Mouse (Mus musculus) G1E (cell line): Measurements from ENCODE around the gene Serinc5. TPM values are rescaled to one million over a fixed set of nuclear protein-coding genes. Genes with fewer than 3 reads are reported as not detected.

Experiments
- ATAC-seq: 2 replicates; pipeline ENCODE4 v1.8.0; 2016; ENCODE audit warnings: mild to moderate bottlenecking; ENCODE audit not compliant: insufficient number of reproducible peaks, poor library complexity, low FRiP score, severe bottlenecking; ENCODE audit errors: extremely low read depth
- DNase-seq: peaks from one replicate; pipeline ENCODE4 v3.0.0; 2012; ENCODE audit warnings: low spot score
- H3K27me3 ChIP-seq: 2 replicates; pipeline ENCODE4 v1.6.1; 2012; ENCODE audit warnings: mild to moderate bottlenecking, low read length, inconsistent platforms; ENCODE audit not compliant: insufficient read depth
- H3K36me3 ChIP-seq: replicated peaks from 2 replicates; pipeline ENCODE3; 2012; ENCODE audit warnings: mild to moderate bottlenecking, inconsistent platforms
- H3K4me1 ChIP-seq: 2 replicates; pipeline ENCODE4 v1.6.1; 2012; ENCODE audit warnings: low read depth, low read length, inconsistent platforms, mixed read lengths; ENCODE audit not compliant: insufficient read depth
- H3K4me3 ChIP-seq: 2 replicates; pipeline ENCODE4 v1.5.1; 2012; ENCODE audit warnings: low read depth, mild to moderate bottlenecking, inconsistent platforms, low read length, moderate library complexity, mixed read lengths
- H3K9me3 ChIP-seq: replicated peaks from 2 replicates; pipeline ENCODE4 v1.6.1; 2012; ENCODE audit warnings: inconsistent platforms
- CTCF ChIP-seq: IDR thresholded peaks from 2 replicates; pipeline ENCODE4 v1.5.1; 2012; ENCODE audit warnings: low read depth, low read length, inconsistent platforms, mixed read lengths
- GATA1 ChIP-seq: IDR thresholded peaks from 2 replicates; pipeline ENCODE4 v1.6.1; 2012; ENCODE audit warnings: borderline replicate concordance, low read length, inconsistent platforms, mixed read lengths
- GATA2 ChIP-seq: IDR thresholded peaks from 2 replicates; pipeline ENCODE4 v1.6.1; 2012; ENCODE audit warnings: low read depth, low read length, inconsistent platforms, borderline replicate concordance
- POLR2AphosphoS5 ChIP-seq: IDR thresholded peaks from 2 replicates; pipeline ENCODE4 v1.6.1; 2012; ENCODE audit warnings: low read depth, low read length, inconsistent platforms; ENCODE audit not compliant: insufficient replicate concordance
- TAL1 ChIP-seq: conservative IDR thresholded peaks from 2 replicates; pipeline ENCODE4 v1.6.1; 2012; ENCODE audit warnings: low read depth, low read length, inconsistent platforms, mixed read lengths
- polyA plus RNA-seq: library from polyadenylated mRNA; stranded (reverse); fragments of >175 nt; gene quantifications from 2 replicates; pipeline ENCODE4 v1.2.3, GENCODE M21; 2012
- total RNA-seq, 2 experiments: library from RNA; stranded (forward) in 1 of 2; stranded (reverse) in 1 of 2; fragments of 200-1000 nt in 1 of 2; fragments of >200 nt in 1 of 2; fragmentation: Nextera tagmentation in 1 of 2; gene quantifications; 2 replicates each; pipeline ENCODE4 v1.2.3; 2014 to 2017

Gene Serinc5
- total and polyA plus RNA-seq, 3 experiments, result 7.1 to 43.2 (median 13.2) TPM

DNA sequence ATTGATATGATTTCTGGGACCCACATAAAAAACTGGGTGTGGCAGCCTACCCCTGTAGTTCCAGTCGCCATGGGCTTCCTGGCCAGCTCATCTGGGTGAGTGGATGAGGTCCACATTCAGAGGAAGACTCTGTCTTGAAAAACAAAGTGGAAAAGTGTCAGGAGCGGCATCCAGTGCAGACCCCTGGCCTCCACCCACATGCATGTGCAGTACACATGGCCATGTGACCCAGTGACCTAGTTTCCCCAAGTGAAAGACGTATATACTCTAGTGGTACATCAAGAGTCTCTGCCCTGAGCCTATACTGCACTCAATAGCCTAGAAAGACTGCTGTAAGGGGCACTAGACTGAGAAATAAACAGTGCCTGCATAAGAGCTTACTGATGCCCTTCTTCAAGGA is 48.7 kb downstream of the Serinc5 start:
- Histone ChIP-seq H3K4me3 (no peak overlapping the region), H3K36me3 (peaks cover 26% of the 10 kb centered on the region), H3K4me1 (no peaks in the 10 kb centered on the region), H3K27me3 (no peaks in the 10 kb centered on the region), H3K9me3 (no peaks in the 10 kb centered on the region)
- DNase-seq (no peak), ATAC-seq (no peak)
- TF ChIP-seq GATA2 (no peak), GATA1 (no peak), CTCF (no peak), TAL1 (no peak), POLR2AphosphoS5 (no peak)

DNA sequence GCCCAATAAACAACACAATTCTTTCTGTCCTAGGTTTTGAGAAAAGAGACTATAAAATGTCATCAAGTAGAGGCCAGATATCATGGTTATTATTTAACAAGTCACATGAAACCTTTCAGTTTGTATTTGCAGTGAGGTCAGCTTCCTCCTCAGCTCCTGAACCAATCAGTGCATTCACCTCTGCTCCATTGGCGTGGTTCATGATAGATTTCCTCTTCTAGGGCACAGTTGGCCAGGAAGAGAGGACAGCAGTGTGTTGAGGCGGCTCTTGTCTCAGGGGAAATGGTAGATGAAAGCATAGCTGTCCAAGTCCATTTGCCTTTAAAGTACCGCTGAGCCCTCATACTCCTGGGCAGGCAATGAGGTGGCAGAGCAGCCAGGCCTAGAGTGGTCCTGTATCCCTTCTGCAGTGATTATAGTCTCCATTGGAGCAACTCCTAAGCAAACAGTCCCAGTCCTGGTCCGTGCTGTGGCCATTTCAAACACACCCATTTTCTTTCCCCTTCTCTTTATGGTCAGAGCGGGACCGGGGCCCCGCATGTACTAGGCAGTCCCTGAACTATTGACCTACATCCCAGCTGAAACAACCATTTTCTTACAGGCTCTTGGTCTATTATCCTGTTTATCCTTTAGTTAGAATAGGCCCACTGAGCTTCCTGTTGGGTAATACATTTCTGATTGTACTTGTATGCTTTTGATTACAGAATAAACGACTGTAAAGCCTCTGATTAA is 51.8 kb downstream of the Serinc5 start:
- no peak for TF ChIP-seq GATA1
- no peak for TF ChIP-seq GATA2
- TF ChIP-seq CTCF, result no peak
- TF ChIP-seq TAL1, result no peak
- TF ChIP-seq POLR2AphosphoS5, result no peak
- no peak for DNase-seq
- no peak for ATAC-seq
- H3K4me3 ChIP-seq, result no peak overlapping the region
- H3K4me1 ChIP-seq, result no peaks in the 10 kb centered on the region
- H3K9me3 ChIP-seq, result no peaks in the 10 kb centered on the region
- H3K27me3 ChIP-seq, result no peaks in the 10 kb centered on the region
- H3K36me3 ChIP-seq, result peaks cover 46% of the 10 kb centered on the region

DNA sequence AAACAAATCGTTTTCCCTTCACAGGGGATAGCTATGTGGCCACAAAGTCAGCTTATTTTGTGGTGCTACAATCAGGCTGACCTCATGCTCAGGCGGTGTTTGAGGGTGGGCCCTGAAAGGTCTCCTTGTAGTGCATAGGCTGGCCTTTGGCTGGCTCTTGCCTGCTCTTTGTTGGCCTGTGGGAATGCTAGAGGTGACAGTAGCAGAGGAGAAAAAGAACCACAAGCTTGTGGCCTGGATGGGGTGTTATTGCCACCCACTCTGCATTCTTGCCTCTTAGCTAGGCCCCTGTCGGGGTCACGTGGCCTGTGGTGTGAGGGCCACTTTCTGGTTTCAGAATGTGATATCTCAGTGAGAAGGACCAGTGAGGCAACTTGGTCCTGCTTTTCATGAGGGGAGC is 54.1 kb downstream of the Serinc5 start:
- H3K4me3 ChIP-seq, result no peak overlapping the region
- H3K36me3 ChIP-seq, result peaks cover 46% of the 10 kb centered on the region
- no peak for DNase-seq

DNA sequence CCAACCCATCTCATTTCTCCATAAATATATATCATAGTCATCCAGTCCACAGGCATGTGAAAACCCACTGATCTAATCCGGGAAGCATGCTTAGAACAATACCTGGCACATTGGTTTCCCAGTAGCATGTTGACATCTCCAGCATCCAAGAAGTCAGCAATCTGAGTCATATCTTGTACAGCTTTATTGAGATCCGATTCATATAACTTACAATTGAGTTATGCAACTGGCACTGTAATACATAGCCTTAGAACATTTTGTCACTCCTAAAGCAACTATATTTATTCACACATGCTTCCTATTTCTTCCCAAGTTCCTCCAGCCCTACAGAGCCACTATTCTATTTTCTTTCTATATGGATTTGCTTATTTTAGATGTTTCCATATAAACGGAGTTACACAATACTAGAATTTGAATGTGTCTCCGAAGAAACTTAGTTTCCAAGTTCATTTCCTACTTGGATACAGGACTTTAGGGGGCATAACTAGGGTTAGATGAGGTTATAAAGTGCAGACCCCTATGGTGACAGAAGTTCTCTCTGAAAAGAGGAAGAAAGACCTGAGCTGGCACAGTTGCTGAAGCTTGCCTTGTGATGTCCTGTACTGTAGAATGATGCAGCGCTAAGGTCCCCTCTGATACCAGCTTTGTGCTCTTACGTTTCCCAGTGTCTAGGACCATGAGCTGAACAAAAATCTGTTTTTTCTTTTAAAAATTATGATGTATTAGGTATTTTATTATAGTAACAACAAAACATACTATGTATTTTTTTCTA is 57.5 kb downstream of the Serinc5 start:
- Histone ChIP-seq H3K4me3 (no peak overlapping the region), H3K4me1 (no peaks in the 10 kb centered on the region), H3K27me3 (no peaks in the 10 kb centered on the region), H3K36me3 (peaks cover 26% of the 10 kb centered on the region), H3K9me3 (no peaks in the 10 kb centered on the region)
- ATAC-seq, result no peak
- no peak for TF ChIP-seq POLR2AphosphoS5
- TF ChIP-seq TAL1, result no peak
- TF ChIP-seq GATA1, result no peak
- DNase-seq, result no peak

More for the DNA sequence above, 54.1 kb downstream of the Serinc5 start:
- ATAC-seq, result no peak
- Histone ChIP-seq H3K9me3 (no peaks in the 10 kb centered on the region), H3K4me1 (no peaks in the 10 kb centered on the region), H3K27me3 (no peaks in the 10 kb centered on the region)
- TF ChIP-seq GATA1 (no peak), POLR2AphosphoS5 (no peak), CTCF (no peak), GATA2 (no peak), TAL1 (no peak)

DNA sequence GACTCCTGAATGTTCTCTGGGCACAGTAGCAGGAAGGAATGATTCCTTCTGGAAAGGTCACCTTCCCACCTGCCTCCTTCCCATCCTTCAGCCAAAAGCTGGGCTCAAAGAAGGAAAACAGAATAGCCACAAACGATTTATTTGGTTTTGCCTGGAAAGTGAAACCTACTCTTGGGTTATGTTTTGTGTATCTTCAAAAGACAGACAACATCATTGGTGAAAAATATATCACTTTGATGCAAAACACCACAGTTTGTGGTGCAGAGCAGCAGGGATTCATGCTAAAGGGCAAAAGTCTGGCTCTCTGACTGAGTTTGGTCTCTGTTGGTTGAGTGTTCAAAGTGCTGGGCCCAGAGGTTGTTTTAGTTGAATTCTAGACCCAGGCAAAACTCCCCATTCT is 60.8 kb downstream of the Serinc5 start:
- TF ChIP-seq POLR2AphosphoS5 (no peak), TAL1 (no peak), CTCF (no peak), GATA1 (no peak), GATA2 (no peak)
- DNase-seq, result no peak
- no peaks in the 10 kb centered on the region for H3K27me3 ChIP-seq
- peaks cover 12% of the 10 kb centered on the region for H3K36me3 ChIP-seq
- no peak for ATAC-seq
- no peak overlapping the region for H3K4me3 ChIP-seq
- peaks cover 9% of the 10 kb centered on the region for H3K4me1 ChIP-seq
- no peaks in the 10 kb centered on the region for H3K9me3 ChIP-seq

DNA sequence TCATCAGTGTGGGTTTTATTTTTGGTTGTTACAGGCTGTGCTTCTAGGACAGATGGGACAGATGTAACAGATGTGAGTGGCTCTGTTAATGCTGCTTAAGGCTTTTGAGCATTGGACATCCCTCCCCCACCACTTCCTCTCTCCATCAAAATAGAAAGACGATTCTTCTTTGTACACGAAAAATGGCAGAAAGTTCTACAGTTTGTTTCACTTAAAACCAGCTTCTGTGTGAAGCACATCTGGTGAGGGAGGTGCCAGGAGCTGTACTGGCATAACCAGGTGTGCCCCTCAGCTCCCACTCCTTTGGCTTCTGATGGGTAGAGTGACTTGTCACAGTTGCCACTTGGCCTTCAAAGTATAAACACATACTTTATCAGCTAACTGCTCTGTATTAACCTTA is 63.8 kb downstream of the Serinc5 start:
- ATAC-seq (no peak), DNase-seq (no peak)
- TF ChIP-seq TAL1 (no peak), GATA1 (no peak), POLR2AphosphoS5 (no peak), GATA2 (no peak), CTCF (no peak)
- H3K9me3 ChIP-seq, result no peaks in the 10 kb centered on the region
- H3K27me3 ChIP-seq, result no peaks in the 10 kb centered on the region
- H3K4me1 ChIP-seq, result peaks cover 9% of the 10 kb centered on the region
- no peak overlapping the region for H3K4me3 ChIP-seq
- H3K36me3 ChIP-seq, result peaks cover 8% of the 10 kb centered on the region
